Mouse (Mus musculus): ENCODE data around the gene Jrkl. TPM values are rescaled to one million over a fixed set of nuclear protein-coding genes. Genes with fewer than 3 reads are reported as not detected.

Gene Jrkl
- 32.2 TPM for polyA plus RNA-seq (2014; fragmentation: Illumina TruSeq; extraction: RNeasy Lipid Tissue Mini Kit (QIAGEN cat#74804))

GRCm38 (mm10) chr9:13245481-13245880 lies at the start of gene Jrkl:
Gene Jrkl, minus strand, starts transcription at chr9:13245829.

GRCm38 (mm10) chr9:13246815-13247638 lies 1.4 kb upstream of the Jrkl start, which contains the start of gene Ccdc82:
Gene Ccdc82, plus strand, starts transcription at chr9:13246955.

Other genes starting within 250 kb of the Jrkl start
- 50.8 TPM for gene Ccdc82, start 1.1 kb upstream of the Jrkl start, polyA plus RNA-seq (2014; fragmentation: Illumina TruSeq; extraction: RNeasy Lipid Tissue Mini Kit (QIAGEN cat#74804))
- gene Maml2, start 52.1 kb upstream of the Jrkl start, polyA plus RNA-seq (2014; fragmentation: Illumina TruSeq; extraction: RNeasy Lipid Tissue Mini Kit (QIAGEN cat#74804)): 19.2 TPM
- not detected for gene Gm17571, start 200.9 kb upstream of the Jrkl start, polyA plus RNA-seq (2014; fragmentation: Illumina TruSeq; extraction: RNeasy Lipid Tissue Mini Kit (QIAGEN cat#74804))

Measured in ovary, adult 10 weeks (tissue).